15 mouse cellular contexts compared by ENCODE assay signal in genomic region chr10:28128011-28128410, GRCm38 (mm10). TPM values are rescaled to one million over a fixed set of nuclear protein-coding genes. Genes with fewer than 3 reads are reported as not detected.
DNase-seq lines count a peak whose midpoint lies in the region; ATAC-seq and TF ChIP-seq lines count a peak whose summit lies in the region.
"Had no signal": no experiment of that assay in that cellular context is flagged by ENCODE, and none has a peak within 500 bp of the region (broad histone marks: within the 10 kb centered on the region; RNA-seq: fewer than 3 reads in every experiment).

No protein-coding gene starts in this region.

- peak overlapping the region; percentile 41; the same call in 1 of the 2 replicates for H3K27ac ChIP-seq in hindbrain, postnatal 0 days
- H3K27ac ChIP-seq in hindbrain, embryonic 10.5 days = no peak overlapping the region
- H3K27ac ChIP-seq: embryonic facial prominence, embryonic 12.5 days; limb, embryonic 15.5 days; stomach, embryonic 15.5 days had no signal

- no peak for TF ChIP-seq CTCF in hindbrain, postnatal 0 days (IDR thresholded peaks at IDR 0.05; ENCODE audit: low read depth)

- H3K9me3 ChIP-seq in hindbrain, postnatal 0 days (ENCODE audit: low read length) = no peaks in the 10 kb centered on the region
- no peaks in the 10 kb centered on the region for H3K9me3 ChIP-seq in hindbrain, embryonic 10.5 days
- H3K9me3 ChIP-seq: embryonic facial prominence, embryonic 12.5 days; heart, embryonic 10.5 days; limb, embryonic 15.5 days; stomach, embryonic 15.5 days had no signal

- peaks cover 6% of the 10 kb centered on the region; the same call in 1 of the 2 replicates for H3K4me1 ChIP-seq in hindbrain, postnatal 0 days (ENCODE audit: insufficient read depth, low read length)
- no peaks in the 10 kb centered on the region for H3K4me1 ChIP-seq in hindbrain, embryonic 10.5 days (replicated peaks)
- H3K4me1 ChIP-seq: embryonic facial prominence, embryonic 12.5 days; limb, embryonic 15.5 days had no signal

- H3K4me2 ChIP-seq in hindbrain, postnatal 0 days (ENCODE audit: low read depth, low read length) = no peak overlapping the region
- H3K4me2 ChIP-seq: embryonic facial prominence, embryonic 12.5 days; limb, embryonic 15.5 days; lung, embryonic 14.5 days; stomach, embryonic 15.5 days had no signal

- DNase-seq in hindbrain, postnatal 0 days (ENCODE audit: low spot score) = peak; percentile 15
- no peak for DNase-seq in hindbrain, embryonic 10.5 days (ENCODE audit: low spot score)
- peak; percentile 17 to 63 for DNase-seq in frontal cortex, adult 2 months (ENCODE audit: extremely low spot score in 1 of 2, low spot score in 1 of 2)
- peak; percentile 64 for DNase-seq in layer of hippocampus, adult 8-10 months (ENCODE audit: low spot score in 2 of 2)
- DNase-seq in right cerebral cortex, postnatal 36 days (ENCODE audit: low spot score in 2 of 2) = peak; percentile 34 to 41
- DNase-seq in cerebellum, postnatal 4 days (ENCODE audit: low spot score in 2 of 2) = no peak
- no peak for DNase-seq in urinary bladder, postnatal 25 days (ENCODE audit: low spot score)
- DNase-seq: adrenal gland, postnatal 25 days; cerebellum, adult 11 months; kidney, postnatal 36 days; lung, embryonic 14.5 days had no signal

- H3K9ac ChIP-seq in hindbrain, postnatal 0 days (replicated peaks; ENCODE audit: low read length) = no peak overlapping the region
- H3K9ac ChIP-seq: embryonic facial prominence, embryonic 12.5 days; limb, embryonic 15.5 days; lung, embryonic 14.5 days; stomach, embryonic 15.5 days had no signal

- no peaks in the 10 kb centered on the region for H3K27me3 ChIP-seq in hindbrain, postnatal 0 days (ENCODE audit: insufficient read depth, low read length)
- H3K27me3 ChIP-seq in hindbrain, embryonic 10.5 days (ENCODE audit: insufficient read depth, poor library complexity, severe bottlenecking) = no peaks in the 10 kb centered on the region
- H3K27me3 ChIP-seq: embryonic facial prominence, embryonic 12.5 days; limb, embryonic 15.5 days; stomach, embryonic 15.5 days had no signal

- WGBS in hindbrain, postnatal 0 days = 70% methylated on average over 5 of the region's 5 CpGs
- WGBS in hindbrain, embryonic 10.5 days = 82% methylated on average over 5 of the region's 5 CpGs

- peak; percentile 76 for ATAC-seq in hindbrain, postnatal 0 days

- H3K36me3 ChIP-seq in hindbrain, postnatal 0 days (ENCODE audit: insufficient read depth, low read length) = no peaks in the 10 kb centered on the region
- H3K36me3 ChIP-seq in hindbrain, embryonic 10.5 days = no peaks in the 10 kb centered on the region
- H3K36me3 ChIP-seq: embryonic facial prominence, embryonic 12.5 days; heart, embryonic 10.5 days; limb, embryonic 15.5 days; stomach, embryonic 15.5 days had no signal

- no peak overlapping the region for H3K4me3 ChIP-seq in hindbrain, postnatal 0 days (ENCODE audit: low read length)
- H3K4me3 ChIP-seq in hindbrain, embryonic 10.5 days = no peak overlapping the region
- H3K4me3 ChIP-seq: embryonic facial prominence, embryonic 12.5 days; heart, embryonic 10.5 days; limb, embryonic 15.5 days; stomach, embryonic 15.5 days had no signal

RNA-seq across cellular contexts. Expression of gene Ptprk, which starts 53.4 kb away (rescaled TPM):
- 49.5 and 49.9 TPM in 2 replicates for total RNA-seq in hindbrain, postnatal 0 days (2014; rRNA removed)
- 23.5 and 24.0 TPM in 2 replicates for polyA plus RNA-seq in hindbrain, postnatal 0 days (2015; fragmentation: Nextera tagmentation; extraction: Ambion mirVana)
- polyA plus RNA-seq in hindbrain, embryonic 10.5 days (2016; fragmentation: Nextera tagmentation; extraction: Ambion mirVana) = 22.1 and 34.2 TPM in 2 replicates
- 51.1 and 52.1 TPM in 2 replicates for polyA plus RNA-seq in frontal cortex, adult 2 months (2012; rRNA removed)
- total RNA-seq in layer of hippocampus, adult 8-10 months (2022) = 10 to 100 TPM; 42.6 to 59.5 (median 51.5) TPM

Comparison
In these comparisons a context has a peak if more than half of its experiments do, and no peak if none do; other contexts are left out.
1. DNase-seq: peak in hindbrain, postnatal 0 days (single experiment), frontal cortex, adult 2 months (2 of 2), layer of hippocampus, adult 8-10 months (2 of 2) and right cerebral cortex, postnatal 36 days (2 of 2); none in hindbrain, embryonic 10.5 days (single experiment), cerebellum, postnatal 4 days (0 of 2) and urinary bladder, postnatal 25 days (single experiment).